Mouse (Mus musculus) hindbrain, embryonic 16.5 days (tissue): ENCODE measurements at regions not wholly inside any gene's neighbourhood (a gene's known extent, or its start where the extent isn't known, plus 50 kb on each side); places are given as distances from the start of the nearest gene placed in this dataset.

Source experiments
- ATAC-seq: fragments of 200-750 bp; cut with Nextera tagmentation; 2 replicates; pipeline ENCODE4 v1.8.0; 2017; ENCODE audit warnings: moderate TSS enrichment, moderate library complexity
- H3K27ac ChIP-seq: fragments of 300-500 bp; sonication (generic); 2 replicates; pipeline ENCODE4 v1.5.1; 2014; ENCODE audit warnings: low read depth, mild to moderate bottlenecking, control low read depth, low read length, moderate library complexity
- H3K27me3 ChIP-seq: fragments of 300-500 bp; sonication (generic); replicated peaks from 2 replicates; pipeline ENCODE4 v1.6.1; 2014; ENCODE audit warnings: low read length; ENCODE audit not compliant: control insufficient read depth, insufficient read depth
- H3K36me3 ChIP-seq: fragments of 300-500 bp; sonication (generic); 2 replicates; pipeline ENCODE4 v1.6.1; 2014; ENCODE audit warnings: mild to moderate bottlenecking, low read length, moderate library complexity, mixed read lengths; ENCODE audit not compliant: control insufficient read depth, insufficient read depth
- H3K4me1 ChIP-seq: fragments of 300-500 bp; sonication (generic); 2 replicates; pipeline ENCODE4 v1.6.1; 2014; ENCODE audit warnings: low read depth, low read length; ENCODE audit not compliant: control insufficient read depth, insufficient read depth
- H3K4me2 ChIP-seq: fragments of 300-500 bp; sonication (generic); 2 replicates; pipeline ENCODE4 v1.6.1; 2014; ENCODE audit warnings: mild to moderate bottlenecking, low read length, control low read depth, moderate library complexity
- H3K4me3 ChIP-seq: fragments of 300-500 bp; sonication (generic); 2 replicates; pipeline ENCODE4 v1.5.1; 2014; ENCODE audit warnings: mild to moderate bottlenecking, low read length, control low read depth, moderate library complexity
- H3K9ac ChIP-seq: fragments of 300-500 bp; sonication (generic); 2 replicates; pipeline ENCODE4 v1.6.1; 2014; ENCODE audit warnings: low read depth, mild to moderate bottlenecking, control low read depth, low read length, moderate library complexity
- H3K9me3 ChIP-seq: fragments of 300-500 bp; sonication (generic); 2 replicates; pipeline ENCODE4 v1.6.1; 2014; ENCODE audit warnings: mild to moderate bottlenecking, low read length, moderate library complexity; ENCODE audit not compliant: control insufficient read depth
- WGBS: fragments of 180-500 bp; shearing (Covaris S2); extraction: QIAGEN DNeasy Blood & Tissue Kit; methylation state at CpG from one replicate; pipeline ENCODE4 v1.1.7; 2014; 5-methylcytosine and 5-hydroxymethylcytosine counted together

DNA sequence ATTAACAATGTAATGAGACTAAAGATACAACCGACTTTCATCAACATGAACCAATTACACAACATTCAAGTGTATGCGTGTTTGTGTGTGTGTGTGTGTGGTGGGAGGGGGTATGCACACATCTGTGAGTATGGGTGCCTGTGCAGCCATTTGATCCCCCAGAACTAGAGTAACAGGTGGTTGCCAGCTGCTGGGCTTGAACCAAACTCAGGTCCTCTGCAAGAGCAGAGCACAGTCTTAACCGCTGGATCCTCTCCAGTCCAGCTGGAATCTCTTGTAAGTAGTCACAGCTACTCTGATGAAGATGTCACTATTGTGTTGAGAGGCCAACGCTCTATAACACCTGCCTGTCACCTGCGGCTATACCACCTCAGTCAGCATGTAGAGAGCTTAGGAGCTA lies 286.2 kb downstream of the Matn1 start:
- Histone ChIP-seq H3K9me3 (no peaks in the 10 kb centered on the region), H3K4me2 (no peak overlapping the region), H3K4me1 (no peaks in the 10 kb centered on the region), H3K27me3 (no peaks in the 10 kb centered on the region; the same call in 1 of the 2 replicates), H3K9ac (no peak overlapping the region), H3K4me3 (no peak overlapping the region), H3K36me3 (no peaks in the 10 kb centered on the region), H3K27ac (no peak overlapping the region)
- WGBS = 95% methylated on average over 5 of the region's 5 CpGs
- ATAC-seq = no peak

DNA sequence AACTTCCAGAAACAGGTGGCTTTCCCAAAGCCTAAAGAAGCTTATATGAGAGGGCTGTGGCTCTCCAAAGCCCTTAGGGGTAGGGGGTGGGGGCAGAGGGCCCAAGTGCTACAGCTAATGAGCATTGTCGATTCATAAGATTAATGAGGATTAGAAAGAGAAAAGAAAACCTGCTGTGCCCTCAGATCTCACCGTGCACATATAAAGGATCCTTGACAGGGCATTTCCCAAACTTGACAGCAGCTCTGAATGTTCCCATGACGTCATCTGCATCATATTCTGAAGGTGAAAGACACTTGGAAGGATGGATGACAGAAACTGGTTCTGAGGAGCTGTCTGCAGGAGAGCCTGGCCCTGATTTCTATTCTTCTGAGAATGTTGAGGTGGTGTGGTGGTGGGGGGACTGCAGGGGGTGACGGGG lies 292.4 kb downstream of the Matn1 start:
- no peak for ATAC-seq
- Histone ChIP-seq H3K27ac (no peak overlapping the region), H3K4me3 (no peak overlapping the region), H3K4me2 (no peak overlapping the region), H3K9ac (no peak overlapping the region), H3K27me3 (no peaks in the 10 kb centered on the region; the same call in 1 of the 2 replicates), H3K9me3 (no peaks in the 10 kb centered on the region), H3K4me1 (no peaks in the 10 kb centered on the region), H3K36me3 (no peaks in the 10 kb centered on the region)
- WGBS = 19% methylated on average over 4 of the region's 4 CpGs

- no peaks in the 10 kb centered on the region for H3K36me3 ChIP-seq
- H3K4me1 ChIP-seq = peaks cover 2% of the 10 kb centered on the region
- H3K9ac ChIP-seq = no peak overlapping the region
- no peak overlapping the region for H3K27ac ChIP-seq
- 75% methylated on average over 3 of the region's 3 CpGs for WGBS
- H3K4me3 ChIP-seq = no peak overlapping the region
- no peaks in the 10 kb centered on the region for H3K9me3 ChIP-seq
- no peaks in the 10 kb centered on the region; the same call in 1 of the 2 replicates for H3K27me3 ChIP-seq
- no peak overlapping the region for H3K4me2 ChIP-seq
- no peak for ATAC-seq
Measured at GRCm38 (mm10) chr4:131238591-131238990, 294.4 kb downstream of the Matn1 start.

- no peaks in the 10 kb centered on the region; the same call in 1 of the 2 replicates for H3K27me3 ChIP-seq
- no peak overlapping the region for H3K4me3 ChIP-seq
- peaks cover 6% of the 10 kb centered on the region for H3K4me1 ChIP-seq
- no peaks in the 10 kb centered on the region for H3K36me3 ChIP-seq
- WGBS = 89% methylated on average over 5 of the region's 5 CpGs
- H3K4me2 ChIP-seq = no peak overlapping the region
- no peaks in the 10 kb centered on the region for H3K9me3 ChIP-seq
- H3K9ac ChIP-seq = no peak overlapping the region
- no peak overlapping the region for H3K27ac ChIP-seq
- no peak for ATAC-seq
Measured at GRCm38 (mm10) chr4:131239132-131239531, 294.9 kb downstream of the Matn1 start.

GRCm38 (mm10) chr4:131240457-131240856 lies 296.3 kb downstream of the Matn1 start:
- 86% methylated on average over 4 of the region's 4 CpGs for WGBS
- no peaks in the 10 kb centered on the region for H3K9me3 ChIP-seq
- no peak overlapping the region for H3K4me3 ChIP-seq
- H3K4me1 ChIP-seq = peaks cover 9% of the 10 kb centered on the region
- ATAC-seq = no peak
- H3K27me3 ChIP-seq = no peaks in the 10 kb centered on the region
- no peak overlapping the region for H3K9ac ChIP-seq
- no peak overlapping the region for H3K27ac ChIP-seq
- H3K36me3 ChIP-seq = no peaks in the 10 kb centered on the region
- no peak overlapping the region for H3K4me2 ChIP-seq

- H3K27ac ChIP-seq = no peak overlapping the region
- ATAC-seq = no peak
- H3K36me3 ChIP-seq = no peaks in the 10 kb centered on the region
- 69% methylated on average over 4 of the region's 4 CpGs for WGBS
- H3K9me3 ChIP-seq = no peaks in the 10 kb centered on the region
- H3K9ac ChIP-seq = no peak overlapping the region
- no peaks in the 10 kb centered on the region; the same call in 1 of the 2 replicates for H3K27me3 ChIP-seq
- H3K4me3 ChIP-seq = no peak overlapping the region
- H3K4me1 ChIP-seq = peaks cover 9% of the 10 kb centered on the region
- H3K4me2 ChIP-seq = no peak overlapping the region
Measured at GRCm38 (mm10) chr4:131242250-131242649, 298.1 kb downstream of the Matn1 start.

DNA sequence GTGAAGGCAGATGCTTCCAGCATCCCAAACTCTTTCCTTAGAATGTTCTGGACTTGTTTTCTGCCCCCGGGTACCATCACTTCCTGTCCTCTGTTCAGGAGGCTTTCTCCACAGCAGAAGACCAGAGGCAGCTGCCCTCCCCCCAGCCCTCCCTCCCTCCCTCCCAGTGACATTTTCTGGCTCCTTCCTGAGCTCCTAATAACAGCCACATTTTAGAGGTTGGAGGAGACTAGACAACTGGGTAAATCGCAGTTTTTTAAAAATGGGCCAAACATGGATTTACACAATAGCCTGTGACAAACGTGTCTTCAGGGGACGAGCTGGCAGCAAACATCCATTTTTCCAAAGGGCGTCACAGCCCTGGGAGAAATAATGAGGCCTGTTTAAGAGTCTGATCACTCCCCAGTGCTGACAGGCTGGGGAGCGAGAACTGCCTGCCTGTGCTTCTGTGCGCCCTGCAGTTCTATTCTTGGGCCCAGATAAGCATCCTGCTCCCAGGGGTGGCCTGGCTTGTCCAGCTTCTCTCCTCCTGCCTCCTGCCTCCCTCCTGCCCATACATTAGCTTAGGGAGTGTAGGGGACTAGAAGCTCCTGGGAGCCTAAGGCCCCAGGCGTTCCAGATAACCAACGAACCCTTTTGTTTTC lies 299.7 kb downstream of the Matn1 start:
- 10% methylated on average over 9 of the region's 9 CpGs for WGBS
- Histone ChIP-seq H3K9me3 (no peaks in the 10 kb centered on the region), H3K4me1 (peaks cover 9% of the 10 kb centered on the region), H3K4me2 (no peak overlapping the region; the same call in 1 of the 2 replicates), H3K36me3 (no peaks in the 10 kb centered on the region), H3K27ac (peak overlapping the region; percentile 75), H3K4me3 (no peak overlapping the region), H3K9ac (peak overlapping the region; percentile 49), H3K27me3 (no peaks in the 10 kb centered on the region; the same call in 1 of the 2 replicates)
- ATAC-seq = peak; percentile 87

- Histone ChIP-seq H3K4me2 (peak overlapping the region; percentile 53), H3K36me3 (no peaks in the 10 kb centered on the region), H3K9me3 (no peaks in the 10 kb centered on the region), H3K9ac (peak overlapping the region; percentile 39), H3K4me1 (peaks cover 8% of the 10 kb centered on the region), H3K27ac (no peak overlapping the region), H3K4me3 (peak overlapping the region; percentile 13), H3K27me3 (no peaks in the 10 kb centered on the region)
- 17% methylated on average over 30 of the region's 30 CpGs for WGBS
- ATAC-seq = peak; percentile 91
Measured at GRCm38 (mm10) chr4:131252602-131253442, 308.6 kb downstream of the Matn1 start.

DNA sequence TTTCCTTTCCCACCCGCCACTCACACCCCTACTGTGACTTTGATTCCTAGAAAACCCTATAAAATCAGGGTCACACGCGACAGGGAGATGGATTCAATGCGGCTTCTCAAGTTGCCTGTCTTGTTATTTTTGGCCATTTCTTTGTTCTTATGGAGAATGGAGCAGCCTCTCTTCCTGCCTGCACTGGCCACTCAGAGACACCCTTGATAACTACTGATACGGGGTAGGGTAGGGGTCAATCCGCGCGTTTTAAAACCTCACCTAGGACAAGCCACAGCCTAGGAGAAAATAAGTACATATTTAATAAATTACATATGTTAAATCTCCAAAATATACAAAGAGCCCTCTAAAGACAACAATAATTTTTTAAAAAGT lies 309.2 kb downstream of the Matn1 start:
- H3K9me3 ChIP-seq = no peaks in the 10 kb centered on the region

More for the DNA sequence above, 309.2 kb downstream of the Matn1 start:
- Histone ChIP-seq H3K4me2 (peak overlapping the region; percentile 53), H3K36me3 (no peaks in the 10 kb centered on the region), H3K9ac (no peak overlapping the region), H3K4me3 (no peak overlapping the region), H3K27ac (no peak overlapping the region), H3K4me1 (peaks cover 8% of the 10 kb centered on the region), H3K27me3 (no peaks in the 10 kb centered on the region)
- WGBS = 10% methylated on average over 8 of the region's 8 CpGs
- no peak for ATAC-seq
